Mouse (Mus musculus): ENCODE measurements at regions not wholly inside any gene's neighbourhood (a gene's known extent, or its start where the extent isn't known, plus 50 kb on each side); places are given as distances from the start of the nearest gene placed in this dataset.

GRCm38 (mm10) chr6:31898609-31899008, 151.4 kb upstream of the 1700012A03Rik start:
- no peak for DNase-seq (ENCODE audit: low read depth)

GRCm38 (mm10) chr6:31897001-31897400, 153.0 kb upstream of the 1700012A03Rik start:
- no peak for DNase-seq (ENCODE audit: low read depth)

GRCm38 (mm10) chr6:31895835-31896234, 154.2 kb upstream of the 1700012A03Rik start:
- no peak for DNase-seq (ENCODE audit: low read depth)

GRCm38 (mm10) chr6:31886931-31887330, 163.1 kb upstream of the 1700012A03Rik start:
- DNase-seq (ENCODE audit: low read depth), result no peak

GRCm38 (mm10) chr6:31885196-31885595, 164.8 kb upstream of the 1700012A03Rik start:
- DNase-seq (ENCODE audit: low read depth), result peak; percentile 12

GRCm38 (mm10) chr6:31883726-31884125, 166.3 kb upstream of the 1700012A03Rik start:
- DNase-seq (ENCODE audit: low read depth), result peak; percentile 45

GRCm38 (mm10) chr6:31874616-31875015, 175.4 kb upstream of the 1700012A03Rik start:
- DNase-seq (ENCODE audit: low read depth), result no peak

- DNase-seq (ENCODE audit: low read depth), result no peak
Observed at GRCm38 (mm10) chr6:31873911-31874310, 176.1 kb upstream of the 1700012A03Rik start.

GRCm38 (mm10) chr6:31871766-31872165, 178.3 kb upstream of the 1700012A03Rik start:
- no peak for DNase-seq (ENCODE audit: low read depth)

GRCm38 (mm10) chr6:31861996-31862395, 188.1 kb upstream of the 1700012A03Rik start:
- no peak for DNase-seq (ENCODE audit: low read depth)

- no peak for DNase-seq (ENCODE audit: low read depth)
Observed at GRCm38 (mm10) chr6:31859621-31860020, 190.4 kb upstream of the 1700012A03Rik start.

- DNase-seq (ENCODE audit: low read depth), result no peak
Observed at GRCm38 (mm10) chr6:31854261-31854660, 195.8 kb upstream of the 1700012A03Rik start.

- no peak for DNase-seq (ENCODE audit: low read depth)
Observed at GRCm38 (mm10) chr6:31846319-31846718, 203.7 kb upstream of the 1700012A03Rik start.

- no peak for DNase-seq (ENCODE audit: low read depth)
Observed at GRCm38 (mm10) chr6:31845671-31846070, 204.4 kb upstream of the 1700012A03Rik start.

GRCm38 (mm10) chr6:31840621-31841020, 209.4 kb upstream of the 1700012A03Rik start:
- no peak for DNase-seq (ENCODE audit: low read depth)

- DNase-seq (ENCODE audit: low read depth), result peak; percentile 5
Observed at GRCm38 (mm10) chr6:31838588-31838987, 211.5 kb upstream of the 1700012A03Rik start.

GRCm38 (mm10) chr6:31835795-31836194, 214.3 kb upstream of the 1700012A03Rik start:
- DNase-seq (ENCODE audit: low read depth), result no peak

GRCm38 (mm10) chr6:31834503-31834902, 215.5 kb upstream of the 1700012A03Rik start:
- no peak for DNase-seq (ENCODE audit: low read depth)

- no peak for DNase-seq (ENCODE audit: low read depth)
Observed at GRCm38 (mm10) chr6:31830610-31831009, 219.4 kb upstream of the 1700012A03Rik start.

GRCm38 (mm10) chr6:31823616-31824015, 226.4 kb upstream of the 1700012A03Rik start:
- DNase-seq (ENCODE audit: low read depth), result no peak

GRCm38 (mm10) chr6:31822186-31823085, 227.6 kb upstream of the 1700012A03Rik start:
- DNase-seq (ENCODE audit: low read depth), result no peak

GRCm38 (mm10) chr6:31821621-31822020, 228.4 kb upstream of the 1700012A03Rik start:
- no peak for DNase-seq (ENCODE audit: low read depth)

- no peak for DNase-seq (ENCODE audit: low read depth)
Observed at GRCm38 (mm10) chr6:31817640-31818039, 232.4 kb upstream of the 1700012A03Rik start.

- no peak for DNase-seq (ENCODE audit: low read depth)
Observed at GRCm38 (mm10) chr6:31811890-31812289, 238.2 kb upstream of the 1700012A03Rik start.

Data from c-Kit-positive CD71-negative TER-119-negative erythroid progenitor cells, embryonic 14.5 days (primary cell).